Mouse (Mus musculus): ENCODE measurements around the gene Themis. TPM values are rescaled to one million over a fixed set of nuclear protein-coding genes. Genes with fewer than 3 reads are reported as not detected.

The Themis gene
- polyA plus RNA-seq (2012; rRNA removed): not detected in 2 replicates

DNA sequence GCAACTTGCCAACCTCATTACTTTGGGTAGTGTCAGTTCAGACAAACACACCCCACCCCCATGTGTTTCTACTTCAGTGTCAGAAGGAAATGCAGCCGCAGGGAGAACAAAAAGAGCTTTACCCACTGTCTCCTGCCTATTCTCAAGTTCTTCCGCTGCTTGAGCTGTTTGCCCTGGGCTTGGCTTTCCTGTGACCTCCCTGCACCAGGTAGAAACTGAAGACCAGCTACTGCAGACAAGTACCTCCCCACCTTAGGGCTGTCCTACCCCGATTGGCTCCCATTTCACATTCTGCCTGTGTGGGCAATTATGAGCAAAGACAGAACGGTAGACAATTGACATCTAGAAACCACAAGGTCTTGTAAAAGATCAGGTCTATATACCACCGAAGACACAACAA is at the start of gene Themis:
Themis (plus strand) TSS at position 100 of the 400 bp plus-strand sequence.
- no peak for DNase-seq (ENCODE audit: low read depth)

- no peak for DNase-seq (ENCODE audit: low read depth)
Measured at GRCm38 (mm10) chr10:28619415-28619814, 48.7 kb upstream of the Themis start.

- no peak for DNase-seq (ENCODE audit: low read depth)
Measured at GRCm38 (mm10) chr10:28636096-28636495, 32.1 kb upstream of the Themis start.

GRCm38 (mm10) chr10:28641887-28642286 is 26.3 kb upstream of the Themis start:
- DNase-seq (ENCODE audit: low read depth): no peak

DNA sequence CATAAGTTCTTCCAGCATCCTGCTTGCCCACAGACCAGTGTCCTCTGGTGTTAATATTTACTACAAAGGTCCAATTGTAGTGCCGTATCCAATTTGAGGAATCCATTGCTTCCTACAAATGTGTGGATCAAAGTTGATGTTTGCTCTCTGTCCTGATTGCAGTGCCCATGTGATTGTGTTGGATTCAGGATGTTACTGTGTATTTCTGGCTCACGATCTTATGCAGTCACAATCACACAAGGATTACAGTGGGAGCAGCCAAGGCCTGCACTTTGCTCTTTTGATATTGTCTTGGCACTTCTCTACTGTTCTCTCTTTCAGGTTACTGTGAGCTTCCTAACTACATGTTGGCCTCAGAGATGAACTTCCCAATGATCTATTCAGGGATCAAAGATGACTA is 20.3 kb upstream of the Themis start:
- no peak for DNase-seq (ENCODE audit: low read depth)

DNA sequence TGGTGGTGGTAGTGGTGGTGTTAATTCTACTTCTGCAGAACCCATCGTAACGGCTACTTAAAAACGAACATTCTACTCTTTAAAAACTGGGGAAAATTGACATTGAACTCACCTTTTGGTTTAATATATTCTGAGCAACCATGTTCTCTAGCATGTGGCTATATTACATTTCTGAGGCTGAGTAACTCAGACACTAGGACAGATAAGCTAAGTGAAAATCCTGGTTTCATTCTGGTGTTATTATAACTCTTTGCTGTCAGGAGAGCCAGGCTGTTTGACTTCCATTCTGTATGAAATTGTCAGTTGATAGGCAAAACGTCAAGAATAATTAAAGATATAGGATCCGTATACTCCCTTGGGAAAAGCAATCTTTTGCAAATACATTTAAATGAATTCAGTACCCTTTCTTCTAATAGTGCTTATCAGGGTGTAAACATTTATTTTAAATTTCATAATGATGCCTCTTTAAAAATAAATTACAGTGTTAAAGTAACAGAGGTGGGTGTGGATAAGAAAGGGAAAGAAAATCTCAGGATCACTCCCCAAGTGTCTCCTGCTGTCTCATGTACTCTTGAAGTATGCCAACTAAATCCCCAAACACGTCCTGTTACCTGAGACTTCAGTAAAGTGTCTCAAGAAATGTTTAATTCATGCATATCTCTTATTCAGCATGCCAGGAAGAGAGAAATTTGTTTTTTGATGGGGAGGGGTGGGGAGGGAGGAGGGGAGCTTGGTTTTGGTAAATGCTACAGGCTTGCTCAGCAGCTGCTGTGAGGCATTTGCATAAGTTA is 18.9 kb upstream of the Themis start:
- no peak for DNase-seq (ENCODE audit: low read depth)

GRCm38 (mm10) chr10:28649900-28650160 is 18.3 kb upstream of the Themis start:
- DNase-seq (ENCODE audit: low read depth): no peak

DNA sequence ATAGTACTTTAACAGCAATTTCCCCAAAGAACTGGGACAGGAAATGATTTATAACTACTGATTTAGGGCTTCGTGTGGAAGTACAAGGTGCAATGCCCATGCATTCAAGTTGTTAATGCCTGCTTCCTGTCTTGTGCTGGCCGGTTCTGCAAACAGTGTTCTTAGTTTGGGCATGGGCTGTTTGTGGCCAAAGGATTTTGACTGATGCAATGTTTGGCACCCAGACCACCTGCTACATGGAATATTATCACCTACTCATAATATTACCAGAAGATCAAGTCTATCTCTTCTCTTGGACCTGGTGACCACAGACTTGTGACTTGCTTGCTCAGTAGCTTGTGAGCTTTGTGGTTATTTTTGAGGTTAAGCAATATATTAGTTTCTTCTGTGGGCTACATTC is 16.2 kb upstream of the Themis start:
- no peak for DNase-seq (ENCODE audit: low read depth)

DNA sequence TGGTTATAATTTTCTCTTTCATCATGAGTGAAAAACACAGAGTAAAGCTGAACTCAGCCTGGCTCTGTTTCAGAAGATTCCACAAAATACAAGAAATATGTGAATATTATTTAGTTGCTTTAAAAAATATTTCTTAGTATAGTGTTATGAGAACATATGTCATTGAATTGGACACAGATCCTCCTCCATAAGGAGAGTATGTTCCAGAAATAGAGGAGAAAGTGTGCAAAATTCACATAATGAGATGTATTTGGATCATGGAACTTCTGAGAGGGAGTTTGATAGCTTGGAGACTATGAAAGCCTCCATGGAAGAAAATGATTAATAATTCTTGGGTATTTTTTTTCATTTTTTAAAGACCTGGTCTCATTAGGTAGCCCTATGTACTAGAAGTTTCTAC is 13.4 kb upstream of the Themis start:
- no peak for DNase-seq (ENCODE audit: low read depth)

DNA sequence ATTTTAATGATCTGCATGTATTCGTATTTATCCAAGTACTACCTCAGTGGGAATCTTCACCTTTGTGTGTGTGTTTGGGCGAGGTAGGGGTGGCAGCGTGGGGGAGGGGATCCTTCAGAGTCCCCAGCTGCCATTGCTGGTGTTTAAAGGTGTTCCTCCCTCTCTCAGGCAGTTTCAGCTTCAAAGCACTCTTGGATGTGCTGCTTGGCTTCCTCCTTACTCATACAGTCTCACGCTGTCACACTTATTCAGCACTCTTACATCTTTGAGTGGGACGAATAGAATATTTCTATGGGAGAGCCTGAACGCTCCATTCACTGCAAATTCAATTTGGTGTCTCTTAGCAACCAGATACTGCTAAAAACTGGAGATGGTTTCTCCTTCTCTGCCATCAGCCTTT is 3.0 kb upstream of the Themis start:
- DNase-seq (ENCODE audit: low read depth): no peak

- no peak for DNase-seq (ENCODE audit: low read depth)
Measured at GRCm38 (mm10) chr10:28673931-28674330, 5.8 kb downstream of the Themis start.

DNA sequence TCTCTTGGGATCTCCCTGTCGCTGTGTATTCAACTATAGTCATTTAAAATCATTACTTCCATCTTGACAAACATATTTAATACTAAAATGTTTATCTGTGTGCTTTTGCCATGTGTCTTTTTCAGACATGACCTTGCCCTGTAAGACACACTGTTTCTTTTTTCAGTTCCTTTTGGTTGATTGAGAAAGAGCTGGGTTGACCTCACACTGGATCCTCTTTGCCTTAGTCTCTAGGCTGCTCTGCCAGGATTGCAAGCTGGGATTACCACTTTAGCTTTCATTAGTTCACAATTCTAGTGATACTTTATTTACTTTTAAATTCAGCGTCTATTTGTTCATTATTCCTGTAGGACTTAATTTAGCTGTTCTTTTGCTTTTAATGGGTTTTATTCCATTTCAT is 7.2 kb downstream of the Themis start:
- DNase-seq (ENCODE audit: low read depth): no peak

DNA sequence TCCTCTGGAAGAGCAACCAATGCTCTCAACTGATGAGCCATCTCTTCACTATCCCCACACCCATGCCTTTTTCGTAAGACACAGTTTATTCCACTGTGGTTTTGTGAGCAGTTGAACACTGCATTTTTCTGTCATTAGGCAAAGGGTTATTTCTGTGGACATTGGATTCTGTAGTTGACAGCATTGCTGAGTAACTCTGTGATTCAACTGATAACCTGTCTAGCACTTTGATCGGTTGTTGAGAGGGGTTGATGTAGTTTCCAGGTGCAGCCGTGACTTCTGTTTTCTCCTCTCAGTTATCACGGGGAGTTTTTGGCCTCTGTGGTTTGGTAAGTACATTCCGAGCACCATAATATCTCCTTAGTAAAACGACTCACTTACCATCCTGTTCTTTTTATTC is 26.8 kb downstream of the Themis start:
- DNase-seq (ENCODE audit: low read depth): no peak

DNA sequence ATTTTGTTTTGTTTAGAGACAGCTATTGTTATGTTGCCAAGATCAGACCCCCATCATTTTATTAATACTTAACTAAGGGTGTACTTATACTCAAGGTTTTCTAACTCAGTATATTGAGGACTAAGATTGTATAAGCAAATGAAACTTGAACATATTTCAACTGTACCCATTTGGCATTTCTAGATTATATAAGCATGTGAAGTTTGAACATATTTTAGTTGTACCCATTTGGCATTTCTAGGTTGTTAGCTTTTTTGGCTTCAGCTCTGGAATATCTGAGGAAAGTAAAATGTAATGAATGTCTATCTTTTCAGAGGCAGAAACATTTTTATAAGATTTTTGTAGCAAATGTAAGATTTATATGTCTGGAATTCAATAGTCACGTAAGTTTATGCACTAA is 27.9 kb downstream of the Themis start:
- no peak for DNase-seq (ENCODE audit: low read depth)

GRCm38 (mm10) chr10:28698175-28698574 is 30.0 kb downstream of the Themis start:
- DNase-seq (ENCODE audit: low read depth): no peak

DNA sequence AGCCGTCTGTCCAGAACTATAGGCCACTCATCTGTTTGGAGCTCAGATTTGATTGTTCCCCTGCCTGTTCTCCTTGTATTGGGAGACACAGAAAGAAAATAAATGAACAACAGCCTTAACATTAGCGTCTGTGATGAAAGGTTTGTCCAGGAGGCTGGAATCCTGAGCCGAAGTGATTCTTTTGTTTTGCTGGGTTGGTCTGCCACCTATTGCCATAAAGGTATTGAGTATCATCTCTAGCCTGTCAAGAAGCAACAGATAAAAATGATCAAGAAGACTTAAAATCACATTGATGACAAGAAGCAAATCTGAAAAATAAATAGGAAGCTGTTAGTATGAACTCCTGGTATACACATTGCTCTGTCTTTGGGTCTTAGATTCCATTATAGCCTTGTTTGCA is 53.7 kb downstream of the Themis start:
- no peak for DNase-seq (ENCODE audit: low read depth)

- DNase-seq (ENCODE audit: low read depth): no peak
Measured at GRCm38 (mm10) chr10:28723266-28723665, 55.1 kb downstream of the Themis start.

DNA sequence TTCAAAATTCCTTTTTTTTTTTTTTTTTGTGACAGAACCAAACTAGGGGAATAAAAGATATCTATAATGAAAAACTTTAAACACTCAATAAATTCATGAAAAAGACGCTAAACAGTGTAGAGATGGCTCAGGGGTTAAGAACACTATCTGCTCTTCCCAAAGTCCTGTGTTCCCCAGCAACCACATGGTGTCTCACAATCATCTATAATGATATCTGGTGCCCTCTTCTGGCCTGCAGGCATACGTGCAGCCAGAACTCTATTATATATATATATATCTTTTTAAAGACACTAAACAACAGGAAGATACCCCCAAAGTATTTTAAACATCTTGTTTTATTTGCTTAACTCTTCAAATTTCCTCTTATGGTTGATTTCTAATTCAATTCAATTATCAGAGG is 62.0 kb downstream of the Themis start:
- DNase-seq (ENCODE audit: low read depth): no peak

DNA sequence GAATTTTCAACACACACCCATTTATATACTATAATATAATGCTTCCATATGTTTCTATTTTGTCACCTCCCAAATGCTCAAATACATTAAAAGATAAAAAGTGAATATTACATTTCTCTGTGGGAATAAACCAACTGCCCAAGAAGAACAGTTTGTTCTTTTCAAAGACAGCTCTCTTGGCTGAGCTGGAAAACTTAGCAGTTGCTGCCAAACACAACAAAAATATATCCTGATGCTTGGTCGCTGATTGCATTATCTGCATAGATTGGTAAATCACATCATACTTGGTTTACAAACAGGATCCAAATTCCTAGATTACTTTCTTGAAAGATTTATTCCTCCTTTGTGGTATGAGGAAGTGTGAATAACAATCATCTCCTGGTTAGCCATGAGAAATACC is 69.8 kb downstream of the Themis start:
- DNase-seq (ENCODE audit: low read depth): no peak

GRCm38 (mm10) chr10:28746426-28746825 is 78.3 kb downstream of the Themis start:
- no peak for DNase-seq (ENCODE audit: low read depth)

DNA sequence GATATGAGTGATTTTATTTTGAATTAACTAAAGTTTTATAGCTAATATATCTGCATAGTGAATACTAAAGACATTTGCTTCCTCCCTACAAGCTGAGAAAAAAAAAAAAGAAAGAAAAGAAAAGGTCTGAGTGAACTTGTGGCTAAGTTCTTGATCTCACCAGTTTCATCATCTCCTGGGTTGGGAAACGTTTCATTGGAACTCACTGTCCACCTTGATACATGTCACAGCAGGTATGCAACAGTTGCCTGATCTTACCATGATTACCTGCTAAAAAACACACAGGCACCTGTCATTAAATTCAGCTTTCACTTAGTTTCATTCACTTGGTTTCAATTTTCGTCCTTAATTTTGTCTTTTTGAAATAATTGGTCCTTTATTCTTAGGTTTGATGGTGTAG is 85.2 kb downstream of the Themis start:
- DNase-seq (ENCODE audit: low read depth): peak; percentile 55

- no peak for DNase-seq (ENCODE audit: low read depth)
Measured at GRCm38 (mm10) chr10:28754927-28755326, 86.8 kb downstream of the Themis start.

DNA sequence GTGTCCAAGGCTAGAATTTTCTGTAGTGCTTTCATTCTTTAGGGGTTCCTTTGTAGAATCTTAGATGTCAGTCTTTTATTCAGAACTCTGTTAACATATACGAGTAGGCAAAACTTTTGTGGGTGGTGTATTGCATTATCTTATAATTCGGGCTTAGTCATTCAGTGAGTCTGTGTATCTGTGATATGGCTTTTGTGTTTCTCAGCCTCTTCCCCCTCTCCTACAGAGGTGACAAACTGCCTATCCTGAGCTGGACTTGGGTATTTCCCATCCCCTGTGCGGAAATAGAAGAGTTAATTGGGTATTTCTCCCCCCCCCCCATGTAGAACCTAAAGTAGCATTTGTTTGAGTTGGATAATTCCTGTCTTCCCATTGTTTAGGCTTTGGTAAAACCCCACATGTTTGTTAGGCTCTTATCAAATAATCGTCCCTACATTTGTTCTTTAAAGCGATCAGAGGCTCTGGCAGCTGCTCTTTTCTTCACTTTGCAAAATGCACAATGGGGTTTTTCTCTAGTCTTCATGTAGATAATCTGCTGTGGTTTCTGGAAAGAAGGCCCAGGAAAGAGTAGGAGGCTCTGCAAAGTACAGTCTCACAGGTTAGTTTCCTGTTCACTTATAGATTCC is 108.7 kb downstream of the Themis start:
- no peak for DNase-seq (ENCODE audit: low read depth)

GRCm38 (mm10) chr10:28799469-28799868 is 131.3 kb downstream of the Themis start:
- DNase-seq (ENCODE audit: low read depth): no peak
